Mouse (Mus musculus) midbrain, embryonic 10.5 days (tissue): ENCODE measurements around the gene Olfr220. TPM values are rescaled to one million over a fixed set of nuclear protein-coding genes. Genes with fewer than 3 reads are reported as not detected.

ENCODE experiments used
- DNase-seq: peaks from one replicate; pipeline ENCODE4 v3.0.0-alpha.2; 2017; ENCODE audit warnings: low spot score
- H3K27ac ChIP-seq: fragments of 300-500 bp; sonication (generic); replicated peaks from 2 replicates; pipeline ENCODE4 v1.5.1; 2016; ENCODE audit warnings: mild to moderate bottlenecking
- H3K27me3 ChIP-seq: fragments of 300-500 bp; sonication (generic); 2 replicates; pipeline ENCODE4 v1.6.1; 2016; ENCODE audit warnings: low read depth, mild to moderate bottlenecking; ENCODE audit not compliant: poor library complexity, severe bottlenecking
- H3K36me3 ChIP-seq: fragments of 300-500 bp; sonication (generic); 2 replicates; pipeline ENCODE4 v1.6.1; 2016; ENCODE audit warnings: mild to moderate bottlenecking, moderate library complexity
- H3K4me1 ChIP-seq: fragments of 300-500 bp; sonication (generic); 2 replicates; pipeline ENCODE4 v1.6.1; 2016
- H3K4me3 ChIP-seq: fragments of 300-500 bp; sonication (generic); 2 replicates; pipeline ENCODE4 v1.5.1; 2016; ENCODE audit warnings: mild to moderate bottlenecking, moderate library complexity
- H3K9me3 ChIP-seq: fragments of 300-500 bp; sonication (generic); replicated peaks from 2 replicates; pipeline ENCODE4 v1.6.1; 2016; ENCODE audit warnings: mild to moderate bottlenecking
- WGBS: fragments of 180-500 bp; shearing (Covaris S2); methylation state at CpG from one replicate; pipeline ENCODE4 v1.1.7; 2016; 5-methylcytosine and 5-hydroxymethylcytosine counted together
- polyA plus RNA-seq: library from polyadenylated mRNA; unstranded; fragments of >200 nt; fragmentation: Nextera tagmentation; extraction: Ambion mirVana; gene quantifications from 2 replicates; pipeline ENCODE4 v1.2.1, GENCODE M21; 2016

Gene Olfr220
- not detected in 2 replicates for polyA plus RNA-seq

GRCm38 (mm10) chr1:174441782-174442181, at the start of gene Olfr220:
TSS of gene Olfr220 (plus strand) at chr1:174442082.
- whole genome bisulfite sequencing, result 69% methylated on average over 1 of the region's 1 CpGs
- H3K4me3 ChIP-seq, result no peak within 1 kb of the TSS

GRCm38 (mm10) chr1:174422959-174423358, 18.9 kb upstream of the Olfr220 start:
- Histone ChIP-seq H3K36me3 (no peaks in the 10 kb centered on the region), H3K4me1 (no peaks in the 10 kb centered on the region), H3K9me3 (no peaks in the 10 kb centered on the region), H3K27ac (no peak overlapping the region), H3K27me3 (no peaks in the 10 kb centered on the region), H3K4me3 (no peak overlapping the region)
- 89% methylated on average over 4 of the region's 4 CpGs for WGBS
- DNase-seq, result no peak

More at GRCm38 (mm10) chr1:174441782-174442181, at the start of gene Olfr220:
- H3K4me1 ChIP-seq, result no peaks in the 10 kb centered on the region
- H3K27me3 ChIP-seq, result no peaks in the 10 kb centered on the region
- no peaks in the 10 kb centered on the region for H3K9me3 ChIP-seq
- H3K27ac ChIP-seq, result no peak within 1 kb of the TSS
- H3K36me3 ChIP-seq, result no peaks in the 10 kb centered on the region
- DNase-seq, result no peak

DNA sequence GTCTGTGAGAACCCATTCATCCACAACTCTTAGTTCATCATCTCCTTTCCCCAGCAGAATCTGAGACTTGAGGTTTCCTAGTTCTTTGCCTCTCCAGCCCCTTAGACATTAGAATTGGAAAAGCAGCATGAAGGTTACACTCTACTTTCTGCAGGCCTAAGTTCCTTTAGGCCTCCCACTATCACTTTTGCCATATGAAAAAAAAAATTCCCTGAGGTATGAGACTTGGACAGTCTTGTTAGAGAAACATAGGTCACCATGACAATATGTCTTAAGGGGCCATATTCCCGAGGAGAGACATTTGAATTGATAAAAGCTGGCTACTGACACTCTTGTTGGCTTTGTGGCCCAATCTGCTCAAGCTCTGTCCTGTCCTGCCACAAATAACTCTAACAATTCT, 18.1 kb upstream of the Olfr220 start, which contains the start of gene Olfr414:
TSS of gene Olfr414 (plus strand) at position 301 of the 400 bp plus-strand sequence.
- no peaks in the 10 kb centered on the region for H3K4me1 ChIP-seq
- DNase-seq, result no peak
- WGBS, result 74% methylated on average over 1 of the region's 1 CpGs
- H3K36me3 ChIP-seq, result no peaks in the 10 kb centered on the region
- no peak within 1 kb of the TSS for H3K27ac ChIP-seq
- H3K27me3 ChIP-seq, result no peaks in the 10 kb centered on the region
- H3K9me3 ChIP-seq, result no peaks in the 10 kb centered on the region
- H3K4me3 ChIP-seq, result no peak within 1 kb of the TSS

GRCm38 (mm10) chr1:174426180-174426986, 15.5 kb upstream of the Olfr220 start:
- DNase-seq, result no peak
- Histone ChIP-seq H3K27ac (no peak overlapping the region), H3K36me3 (no peaks in the 10 kb centered on the region), H3K4me1 (no peaks in the 10 kb centered on the region), H3K9me3 (no peaks in the 10 kb centered on the region), H3K27me3 (no peaks in the 10 kb centered on the region), H3K4me3 (no peak overlapping the region)
- 66% methylated on average over 3 of the region's 3 CpGs for WGBS

GRCm38 (mm10) chr1:174427402-174427801, 14.5 kb upstream of the Olfr220 start:
- no peaks in the 10 kb centered on the region for H3K36me3 ChIP-seq
- no peak overlapping the region for H3K27ac ChIP-seq
- no peaks in the 10 kb centered on the region for H3K4me1 ChIP-seq
- H3K9me3 ChIP-seq, result no peaks in the 10 kb centered on the region
- no peaks in the 10 kb centered on the region for H3K27me3 ChIP-seq
- H3K4me3 ChIP-seq, result no peak overlapping the region
- 90% methylated on average over 1 of the region's 1 CpGs for WGBS
- DNase-seq, result no peak

DNA sequence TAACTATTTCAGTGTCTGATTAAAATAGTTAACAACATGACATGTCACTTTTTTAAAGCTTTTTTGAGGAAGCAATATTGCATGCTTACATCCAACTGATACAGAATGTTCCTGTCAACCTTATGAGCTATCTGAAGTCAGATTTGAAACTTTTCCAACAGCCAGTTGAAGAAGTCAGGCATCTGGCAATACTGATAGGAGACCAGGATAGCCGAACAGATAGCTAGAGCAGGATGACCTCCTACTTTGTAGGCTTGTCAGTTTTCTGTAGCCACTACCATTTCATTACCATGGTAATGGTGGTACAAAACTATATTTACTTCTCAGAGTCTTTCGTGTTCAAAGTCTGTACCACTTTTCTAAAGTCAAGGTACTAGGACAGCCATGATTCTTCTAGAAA, 13.5 kb upstream of the Olfr220 start:
- no peak overlapping the region for H3K4me3 ChIP-seq
- no peak overlapping the region for H3K27ac ChIP-seq
- no peak for DNase-seq
- WGBS, result 90% methylated on average over 2 of the region's 2 CpGs
- H3K9me3 ChIP-seq, result no peaks in the 10 kb centered on the region
- no peaks in the 10 kb centered on the region for H3K36me3 ChIP-seq
- H3K4me1 ChIP-seq, result no peaks in the 10 kb centered on the region
- no peaks in the 10 kb centered on the region for H3K27me3 ChIP-seq

DNA sequence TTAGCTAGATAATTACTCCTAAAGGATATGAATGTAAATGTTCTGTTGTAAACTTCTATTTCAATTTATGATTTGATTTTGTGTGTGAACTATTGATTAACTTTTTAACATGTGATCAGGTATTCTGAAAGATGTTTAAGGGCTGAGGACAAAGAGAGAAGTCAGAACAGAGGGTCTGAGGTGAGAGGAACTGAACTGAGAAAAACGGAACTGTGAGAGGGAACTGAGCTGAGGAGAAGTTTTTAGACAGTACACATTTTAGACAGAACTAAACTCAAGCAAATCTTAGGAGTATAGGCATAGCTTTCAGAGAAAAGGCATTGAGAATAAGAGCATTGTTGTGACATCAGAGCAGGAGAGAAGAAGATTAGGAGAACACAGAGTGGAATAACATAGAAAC, 7.8 kb upstream of the Olfr220 start:
- DNase-seq, result no peak
- no peaks in the 10 kb centered on the region for H3K4me1 ChIP-seq
- no peaks in the 10 kb centered on the region for H3K36me3 ChIP-seq
- H3K4me3 ChIP-seq, result no peak overlapping the region
- 78% methylated on average over 1 of the region's 1 CpGs for WGBS
- H3K27ac ChIP-seq, result no peak overlapping the region
- no peaks in the 10 kb centered on the region for H3K9me3 ChIP-seq
- no peaks in the 10 kb centered on the region for H3K27me3 ChIP-seq

- H3K27ac ChIP-seq, result no peak overlapping the region
- H3K4me1 ChIP-seq, result no peaks in the 10 kb centered on the region
- no peaks in the 10 kb centered on the region for H3K27me3 ChIP-seq
- H3K36me3 ChIP-seq, result no peaks in the 10 kb centered on the region
- no peaks in the 10 kb centered on the region for H3K9me3 ChIP-seq
- WGBS, result 84% methylated on average over 2 of the region's 2 CpGs
- no peak for DNase-seq
- H3K4me3 ChIP-seq, result no peak overlapping the region
Measured at GRCm38 (mm10) chr1:174455100-174455499, 13.2 kb downstream of the Olfr220 start.

DNA sequence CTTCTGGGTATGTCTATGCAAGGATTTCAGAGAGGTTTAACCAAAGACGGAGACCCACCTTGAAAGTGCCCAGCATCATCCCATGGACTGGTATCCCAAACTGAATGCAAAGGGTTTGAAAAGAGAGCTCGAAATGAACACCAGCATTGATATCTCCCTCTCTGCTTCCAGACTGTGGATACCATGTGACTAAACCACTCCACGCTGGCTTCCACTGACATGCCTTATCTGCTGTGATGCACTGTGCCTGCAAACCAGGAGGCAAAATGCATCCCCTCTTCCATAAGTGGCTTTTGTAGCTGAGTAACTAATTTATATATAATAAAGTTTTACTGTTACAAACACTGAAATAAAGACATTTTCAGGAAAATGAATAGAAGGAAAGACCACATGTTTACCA, 23.5 kb downstream of the Olfr220 start:
- H3K36me3 ChIP-seq, result no peaks in the 10 kb centered on the region
- DNase-seq, result no peak
- H3K27ac ChIP-seq, result no peak overlapping the region
- no peak overlapping the region for H3K4me3 ChIP-seq
- no peaks in the 10 kb centered on the region for H3K4me1 ChIP-seq
- 90% methylated on average over 3 of the region's 3 CpGs for WGBS
- H3K9me3 ChIP-seq, result no peaks in the 10 kb centered on the region
- H3K27me3 ChIP-seq, result no peaks in the 10 kb centered on the region

DNA sequence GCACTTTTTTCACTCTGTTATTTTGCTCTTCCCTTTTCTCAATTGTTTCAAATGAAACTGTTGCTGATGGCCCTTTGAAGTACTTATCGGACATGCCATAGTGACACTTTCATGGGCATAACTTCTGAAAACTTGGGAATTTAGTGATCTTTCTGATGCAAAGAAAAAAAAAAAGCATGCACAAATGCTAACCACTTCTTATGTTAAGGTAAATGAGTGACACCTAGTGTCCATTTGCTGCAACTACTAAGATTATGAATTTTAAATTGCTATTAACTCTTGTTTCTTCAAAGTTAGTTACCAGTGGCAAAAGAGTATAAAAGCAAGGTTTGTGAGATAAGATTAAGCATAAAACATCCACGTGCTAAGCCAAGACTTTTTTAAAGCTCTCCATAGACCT, 24.4 kb downstream of the Olfr220 start:
- Histone ChIP-seq H3K27ac (no peak overlapping the region), H3K4me3 (no peak overlapping the region), H3K4me1 (no peaks in the 10 kb centered on the region), H3K9me3 (no peaks in the 10 kb centered on the region), H3K27me3 (no peaks in the 10 kb centered on the region), H3K36me3 (no peaks in the 10 kb centered on the region)
- WGBS, result 38% methylated on average over 2 of the region's 2 CpGs
- no peak for DNase-seq

DNA sequence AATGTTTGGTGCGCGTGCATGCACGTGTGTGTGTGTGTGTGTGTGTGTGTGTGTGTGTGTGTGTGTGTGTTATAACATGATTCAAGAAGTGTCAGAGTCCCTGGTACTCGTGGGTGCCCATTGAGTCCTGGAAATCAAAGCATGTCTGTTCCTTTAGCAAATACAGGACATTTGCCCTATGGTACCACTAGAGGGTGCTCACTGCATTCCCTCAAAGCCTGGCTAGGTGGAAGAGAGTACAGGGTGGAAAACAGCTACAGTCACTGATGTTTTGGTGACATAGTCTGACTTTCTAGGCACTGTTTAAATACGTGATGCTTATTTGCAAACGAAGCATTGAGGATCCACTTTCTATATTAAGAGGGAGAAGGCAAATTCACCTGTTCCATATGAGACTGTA, 27.9 kb downstream of the Olfr220 start:
- no peaks in the 10 kb centered on the region for H3K9me3 ChIP-seq
- WGBS, result 7% methylated on average over 6 of the region's 6 CpGs
- DNase-seq, result peak; percentile 46
- no peak overlapping the region for H3K27ac ChIP-seq
- H3K4me3 ChIP-seq, result no peak overlapping the region
- no peaks in the 10 kb centered on the region for H3K27me3 ChIP-seq
- H3K4me1 ChIP-seq, result no peaks in the 10 kb centered on the region
- H3K36me3 ChIP-seq, result no peaks in the 10 kb centered on the region

DNA sequence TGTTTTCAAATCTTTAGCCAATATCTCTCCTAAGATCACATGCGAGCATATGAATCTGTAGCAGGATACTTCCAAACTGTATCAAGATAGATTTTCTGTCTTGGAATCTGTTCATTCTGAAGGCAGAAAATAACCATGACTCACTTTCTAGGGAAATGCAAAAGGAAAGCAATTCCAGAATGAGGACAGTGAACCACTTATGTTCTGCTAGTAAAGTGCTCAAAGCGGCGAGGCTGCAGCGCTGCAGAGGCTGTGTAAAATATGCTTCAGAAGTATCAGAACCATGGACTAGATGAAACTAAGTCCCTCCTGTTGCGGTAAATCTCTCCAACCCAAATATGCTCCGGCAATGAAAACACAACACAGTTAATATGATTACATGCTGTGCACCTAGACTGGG, 40.7 kb downstream of the Olfr220 start:
- no peaks in the 10 kb centered on the region for H3K9me3 ChIP-seq
- H3K36me3 ChIP-seq, result no peaks in the 10 kb centered on the region
- H3K4me3 ChIP-seq, result no peak overlapping the region
- H3K4me1 ChIP-seq, result no peaks in the 10 kb centered on the region
- WGBS, result 92% methylated on average over 6 of the region's 6 CpGs
- DNase-seq, result no peak
- no peaks in the 10 kb centered on the region for H3K27me3 ChIP-seq
- H3K27ac ChIP-seq, result no peak overlapping the region

GRCm38 (mm10) chr1:174500064-174500463, 58.2 kb downstream of the Olfr220 start:
- WGBS, result 13% methylated on average over 4 of the region's 4 CpGs
- Histone ChIP-seq H3K4me3 (peak overlapping the region; percentile 20; the same call in 1 of the 2 replicates), H3K27ac (peak overlapping the region; percentile 98)

More at GRCm38 (mm10) chr1:174500064-174500463, 58.2 kb downstream of the Olfr220 start:
- H3K4me1 ChIP-seq, result peaks cover 60% of the 10 kb centered on the region
- no peaks in the 10 kb centered on the region for H3K9me3 ChIP-seq
- 0 out of 2 replicates have a peak, but pooled peaks cover 3% of the 10 kb centered on the region for H3K36me3 ChIP-seq
- no peaks in the 10 kb centered on the region for H3K27me3 ChIP-seq
- DNase-seq, result peak; percentile 49
